Mouse (Mus musculus) embryonic facial prominence, embryonic 11.5 days (tissue): ENCODE data around the gene Chn2. TPM values are rescaled to one million over a fixed set of nuclear protein-coding genes. Genes with fewer than 3 reads are reported as not detected.

ENCODE experiments used
- ATAC-seq: fragments of 200-750 bp; cut with Nextera tagmentation; replicated peaks from 2 replicates; pipeline ENCODE4 v1.8.0; 2017; ENCODE audit warnings: low read depth; ENCODE audit not compliant: insufficient number of reproducible peaks, low FRiP score, low TSS enrichment
- DNase-seq: peaks from one replicate; pipeline ENCODE4 v3.0.0-alpha.2; 2015; ENCODE audit warnings: low spot score
- H3K27ac ChIP-seq: fragments of 300-500 bp; sonication (generic); replicated peaks from 2 replicates; pipeline ENCODE4 v1.5.1; 2014; ENCODE audit warnings: mild to moderate bottlenecking, low read depth, low read length, control low read depth
- H3K27me3 ChIP-seq: fragments of 300-500 bp; sonication (generic); 2 replicates; pipeline ENCODE4 v1.6.1; 2014; ENCODE audit warnings: mild to moderate bottlenecking, low read length, moderate library complexity, mixed read lengths; ENCODE audit not compliant: control insufficient read depth, insufficient read depth
- H3K36me3 ChIP-seq: fragments of 300-500 bp; sonication (generic); replicated peaks from 2 replicates; pipeline ENCODE4 v1.6.1; 2014; ENCODE audit warnings: low read depth, mild to moderate bottlenecking, low read length, moderate library complexity, mixed read lengths; ENCODE audit not compliant: control insufficient read depth, insufficient read depth
- H3K4me1 ChIP-seq: fragments of 300-500 bp; sonication (generic); 2 replicates; pipeline ENCODE4 v1.6.1; 2014; ENCODE audit warnings: low read length, mixed read lengths; ENCODE audit not compliant: control insufficient read depth, insufficient read depth
- H3K4me2 ChIP-seq: fragments of 300-500 bp; sonication (generic); 2 replicates; pipeline ENCODE4 v1.6.1; 2014; ENCODE audit warnings: low read depth, mild to moderate bottlenecking, control low read depth, low read length, moderate library complexity
- H3K4me3 ChIP-seq: fragments of 300-500 bp; sonication (generic); 2 replicates; pipeline ENCODE4 v1.5.1; 2014; ENCODE audit warnings: low read depth, low read length, control low read depth
- H3K9ac ChIP-seq: fragments of 300-500 bp; sonication (generic); replicated peaks from 2 replicates; pipeline ENCODE4 v1.6.1; 2014; ENCODE audit warnings: mild to moderate bottlenecking, control low read depth, low read length
- H3K9me3 ChIP-seq: fragments of 300-500 bp; sonication (generic); replicated peaks from 2 replicates; pipeline ENCODE4 v1.6.1; 2016; ENCODE audit warnings: mild to moderate bottlenecking, low read length, inconsistent platforms, mixed read lengths; ENCODE audit not compliant: control insufficient read depth
- WGBS: fragments of 180-500 bp; shearing (Covaris S2); extraction: QIAGEN DNeasy Blood & Tissue Kit; methylation state at CpG from one replicate; pipeline ENCODE4 v1.1.7; 2014; 5-methylcytosine and 5-hydroxymethylcytosine counted together
- polyA plus RNA-seq: library from polyadenylated mRNA; unstranded; fragments of >200 nt; fragmentation: Nextera tagmentation; extraction: Ambion mirVana; gene quantifications from 2 replicates; pipeline ENCODE4 v1.2.1, GENCODE M21; 2014

The Chn2 gene
- polyA plus RNA-seq, 1 experiment from 2014 or later: 14.0 TPM

- no peak overlapping the region for H3K4me3 ChIP-seq
- H3K36me3 ChIP-seq: no peaks in the 10 kb centered on the region
- 87% methylated on average over 9 of the region's 9 CpGs for WGBS
- no peaks in the 10 kb centered on the region for H3K4me1 ChIP-seq
- H3K27me3 ChIP-seq: no peaks in the 10 kb centered on the region
- H3K4me2 ChIP-seq: no peak overlapping the region
- H3K27ac ChIP-seq: no peak overlapping the region
- ATAC-seq (no peak), DNase-seq (no peak)
- H3K9ac ChIP-seq: no peak overlapping the region
- H3K9me3 ChIP-seq: no peaks in the 10 kb centered on the region
Measured at GRCm38 (mm10) chr6:54126225-54126992, 87.1 kb downstream of the Chn2 start.

DNA sequence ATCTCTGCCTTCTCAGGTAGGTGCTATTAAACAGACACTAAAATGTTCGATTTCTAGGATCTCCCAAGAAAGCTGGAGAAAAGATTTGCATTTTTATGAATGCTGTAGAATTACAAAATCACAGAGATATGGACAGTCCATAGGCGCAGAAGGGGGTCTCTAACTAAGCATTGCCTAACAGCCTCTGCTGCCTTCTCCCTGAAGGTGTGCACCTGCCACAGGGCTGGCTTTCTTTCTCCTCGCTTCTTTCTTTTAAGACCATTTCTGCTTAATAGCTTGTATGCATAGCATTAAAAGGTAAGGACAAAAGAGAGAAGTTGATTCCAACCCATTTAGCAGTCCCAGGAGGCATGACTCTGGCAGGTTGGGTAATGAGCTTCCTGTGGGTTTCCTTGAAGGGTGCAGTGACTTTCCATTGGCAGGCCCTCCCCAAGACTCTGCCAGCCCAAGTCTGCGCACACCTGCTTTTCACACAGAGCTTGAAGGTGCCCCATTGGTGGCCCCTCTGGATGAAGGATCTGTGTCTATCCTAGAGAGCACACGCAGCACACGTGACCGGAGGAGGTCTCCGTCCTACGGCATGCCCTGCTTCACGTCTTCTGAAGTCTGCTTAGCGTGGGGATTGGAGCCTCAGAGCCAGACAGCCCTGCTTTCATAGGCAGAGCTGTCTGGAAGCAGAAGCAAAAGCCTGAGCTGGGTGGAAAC is 87.8 kb downstream of the Chn2 start:
- H3K9ac ChIP-seq: no peak overlapping the region
- H3K4me3 ChIP-seq: no peak overlapping the region
- no peaks in the 10 kb centered on the region for H3K36me3 ChIP-seq
- no peaks in the 10 kb centered on the region for H3K9me3 ChIP-seq
- no peak for ATAC-seq
- no peak overlapping the region for H3K4me2 ChIP-seq
- DNase-seq: no peak
- no peaks in the 10 kb centered on the region for H3K27me3 ChIP-seq
- WGBS: 84% methylated on average over 11 of the region's 11 CpGs
- no peak overlapping the region for H3K27ac ChIP-seq
- no peaks in the 10 kb centered on the region for H3K4me1 ChIP-seq

DNA sequence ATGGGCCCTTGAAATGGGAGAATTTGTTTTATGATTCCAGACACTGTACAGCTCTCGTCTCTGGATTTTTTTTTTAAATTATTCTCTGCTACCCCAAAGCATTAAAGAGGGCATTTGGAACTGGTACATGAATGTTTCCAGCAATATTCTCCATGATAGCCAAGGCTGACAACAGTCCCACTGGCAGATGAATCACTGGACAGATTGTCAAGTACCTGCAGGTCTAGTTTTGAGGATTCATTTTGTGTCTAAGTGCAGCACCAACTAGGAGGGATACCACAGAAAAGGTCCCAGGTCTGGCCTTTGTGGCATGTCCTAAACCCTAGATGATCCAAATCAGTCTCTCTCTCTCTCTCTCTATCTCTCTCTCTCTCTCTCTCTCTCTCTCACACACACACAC is 89.3 kb downstream of the Chn2 start:
- ATAC-seq (no peak), DNase-seq (no peak)
- Histone ChIP-seq H3K9me3 (no peaks in the 10 kb centered on the region), H3K4me2 (no peak overlapping the region), H3K4me1 (no peaks in the 10 kb centered on the region), H3K36me3 (no peaks in the 10 kb centered on the region), H3K27me3 (no peaks in the 10 kb centered on the region), H3K4me3 (no peak overlapping the region), H3K27ac (no peak overlapping the region), H3K9ac (no peak overlapping the region)
- 78% methylated on average over 1 of the region's 1 CpGs for WGBS

DNA sequence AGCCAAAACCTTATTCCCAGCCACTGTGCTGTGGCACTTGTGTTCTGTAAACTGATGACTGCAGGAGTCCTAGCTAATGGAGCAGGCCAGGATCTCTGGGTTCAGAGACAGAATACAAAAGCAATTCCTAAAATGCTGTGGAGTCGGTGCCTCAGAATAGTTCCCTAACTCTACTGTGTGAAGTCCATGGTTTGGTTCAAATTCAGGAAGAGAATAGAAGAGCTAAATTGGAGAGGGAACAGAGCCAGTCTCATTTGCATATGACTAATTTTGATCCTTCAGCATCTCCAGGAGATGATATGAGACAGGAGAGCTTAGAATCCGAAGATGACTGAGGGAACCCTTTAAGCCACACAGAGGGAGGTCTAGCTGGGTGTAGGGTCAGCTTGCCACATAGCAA is 90.2 kb downstream of the Chn2 start:
- 83% methylated on average over 2 of the region's 2 CpGs for WGBS

DNA sequence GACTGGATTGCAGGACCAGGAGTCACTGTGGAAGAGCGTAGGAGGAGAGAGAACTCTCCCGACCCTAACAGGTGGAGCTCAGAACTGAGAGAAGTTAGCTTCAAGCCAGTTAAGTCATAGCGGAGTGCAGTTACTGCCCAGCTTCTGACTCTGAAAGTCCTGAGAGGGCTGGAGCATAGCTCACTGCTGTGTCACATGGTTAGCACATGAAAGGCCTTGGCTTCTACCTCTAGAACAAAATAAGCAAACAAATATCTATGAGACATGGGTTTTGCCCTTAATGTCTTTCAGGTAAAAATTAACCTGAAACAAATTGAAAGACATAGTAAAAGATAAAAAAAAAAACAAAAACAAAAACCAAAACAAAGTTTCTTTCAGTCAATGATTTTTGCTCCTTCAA is 91.5 kb downstream of the Chn2 start:
- 83% methylated on average over 3 of the region's 3 CpGs for WGBS
- Histone ChIP-seq H3K9me3 (no peaks in the 10 kb centered on the region), H3K4me3 (no peak overlapping the region), H3K36me3 (no peaks in the 10 kb centered on the region), H3K4me2 (no peak overlapping the region), H3K27ac (no peak overlapping the region), H3K27me3 (no peaks in the 10 kb centered on the region), H3K9ac (no peak overlapping the region), H3K4me1 (no peaks in the 10 kb centered on the region)
- ATAC-seq (no peak), DNase-seq (no peak)

More for the DNA sequence above, 90.2 kb downstream of the Chn2 start:
- H3K4me3 ChIP-seq: no peak overlapping the region
- no peaks in the 10 kb centered on the region for H3K27me3 ChIP-seq
- H3K4me2 ChIP-seq: no peak overlapping the region
- no peak overlapping the region for H3K27ac ChIP-seq
- H3K9ac ChIP-seq: no peak overlapping the region
- DNase-seq: no peak
- H3K36me3 ChIP-seq: no peaks in the 10 kb centered on the region
- no peak for ATAC-seq
- no peaks in the 10 kb centered on the region for H3K4me1 ChIP-seq
- no peaks in the 10 kb centered on the region for H3K9me3 ChIP-seq

- Histone ChIP-seq H3K9me3 (no peaks in the 10 kb centered on the region), H3K9ac (no peak overlapping the region)
- ATAC-seq: no peak
Measured at GRCm38 (mm10) chr6:54132576-54132975, 93.2 kb downstream of the Chn2 start.

DNA sequence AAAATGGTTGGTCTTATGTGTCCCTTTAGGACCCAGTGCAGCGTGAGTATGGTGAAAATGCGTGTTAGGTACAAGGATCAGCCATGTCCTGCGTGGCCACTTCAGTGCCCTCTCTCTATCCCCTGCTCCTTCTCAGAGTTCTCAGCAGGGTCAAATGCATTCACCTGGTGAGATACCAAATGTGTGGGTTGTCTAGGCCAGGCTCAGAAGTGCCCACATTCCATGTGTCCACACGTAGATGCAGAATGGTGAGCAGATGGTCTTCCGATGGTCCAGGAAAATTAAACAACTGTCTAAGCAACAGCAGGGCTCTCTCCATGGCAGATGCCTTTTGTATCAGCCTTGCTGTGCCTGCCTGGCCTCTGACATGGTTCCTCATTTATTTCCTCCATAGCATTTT is 93.9 kb downstream of the Chn2 start:
- no peaks in the 10 kb centered on the region for H3K4me1 ChIP-seq
- no peak for ATAC-seq
- H3K9ac ChIP-seq: no peak overlapping the region
- no peak overlapping the region for H3K27ac ChIP-seq
- 81% methylated on average over 5 of the region's 5 CpGs for WGBS
- H3K36me3 ChIP-seq: no peaks in the 10 kb centered on the region
- H3K27me3 ChIP-seq: no peaks in the 10 kb centered on the region
- no peaks in the 10 kb centered on the region for H3K9me3 ChIP-seq
- no peak for DNase-seq
- no peak overlapping the region for H3K4me2 ChIP-seq
- H3K4me3 ChIP-seq: no peak overlapping the region

More at GRCm38 (mm10) chr6:54132576-54132975, 93.2 kb downstream of the Chn2 start:
- no peaks in the 10 kb centered on the region for H3K36me3 ChIP-seq
- H3K4me1 ChIP-seq: no peaks in the 10 kb centered on the region
- H3K4me2 ChIP-seq: no peak overlapping the region
- 91% methylated on average over 1 of the region's 1 CpGs for WGBS
- no peak overlapping the region for H3K4me3 ChIP-seq
- H3K27ac ChIP-seq: no peak overlapping the region
- DNase-seq: no peak
- H3K27me3 ChIP-seq: no peaks in the 10 kb centered on the region

- no peak overlapping the region for H3K9ac ChIP-seq
- ATAC-seq: no peak
- no peaks in the 10 kb centered on the region for H3K9me3 ChIP-seq
- H3K4me1 ChIP-seq: no peaks in the 10 kb centered on the region
- DNase-seq: no peak
- 87% methylated on average over 9 of the region's 9 CpGs for WGBS
- H3K36me3 ChIP-seq: no peaks in the 10 kb centered on the region
- no peak overlapping the region for H3K27ac ChIP-seq
- no peak overlapping the region for H3K4me3 ChIP-seq
- no peaks in the 10 kb centered on the region for H3K27me3 ChIP-seq
- no peak overlapping the region for H3K4me2 ChIP-seq
Measured at GRCm38 (mm10) chr6:54138157-54138556, 98.8 kb downstream of the Chn2 start.
